Mouse (Mus musculus) embryonic facial prominence, embryonic 13.5 days (tissue): ENCODE results near the gene Pigz. TPM values are rescaled to one million over a fixed set of nuclear protein-coding genes. Genes with fewer than 3 reads are reported as not detected.
A peak's percentile ranks its signal among the peaks of the same experiment; 100 is the strongest.
"Not testable (repeated sequence)": the region's sequence is repeated elsewhere in the genome, so short reads cannot be mapped to it uniquely, and the experiment has no call there.

Experiments
- ATAC-seq: fragments of 200-750 bp; cut with Nextera tagmentation; 2 replicates; pipeline ENCODE4 v1.8.0; 2017; ENCODE audit warnings: low read depth; ENCODE audit not compliant: insufficient number of reproducible peaks, insufficient read depth, low FRiP score, low TSS enrichment
- H3K27ac ChIP-seq: fragments of 300-500 bp; sonication (generic); 2 replicates; pipeline ENCODE4 v1.5.1; 2015; ENCODE audit warnings: moderate library complexity, mild to moderate bottlenecking, inconsistent platforms
- H3K27me3 ChIP-seq: fragments of 300-500 bp; sonication (generic); 2 replicates; pipeline ENCODE4 v1.6.1; 2015; ENCODE audit warnings: mild to moderate bottlenecking, inconsistent platforms
- H3K36me3 ChIP-seq: fragments of 300-500 bp; sonication (generic); 2 replicates; pipeline ENCODE4 v1.6.1; 2015; ENCODE audit warnings: mild to moderate bottlenecking, inconsistent platforms
- H3K4me1 ChIP-seq: fragments of 300-500 bp; sonication (generic); 2 replicates; pipeline ENCODE4 v1.6.1; 2015; ENCODE audit warnings: inconsistent platforms
- H3K4me2 ChIP-seq: fragments of 300-500 bp; sonication (generic); 2 replicates; pipeline ENCODE4 v1.6.1; 2015; ENCODE audit warnings: moderate library complexity, mild to moderate bottlenecking, inconsistent platforms
- H3K4me3 ChIP-seq: fragments of 300-500 bp; sonication (generic); 2 replicates; pipeline ENCODE4 v1.5.1; 2015; ENCODE audit warnings: mild to moderate bottlenecking, inconsistent platforms
- H3K9ac ChIP-seq: fragments of 300-500 bp; sonication (generic); 2 replicates; pipeline ENCODE4 v1.6.1; 2015; ENCODE audit warnings: mild to moderate bottlenecking, inconsistent platforms
- H3K9me3 ChIP-seq: fragments of 300-500 bp; sonication (generic); 2 replicates; pipeline ENCODE4 v1.6.1; 2016; ENCODE audit warnings: inconsistent platforms
- WGBS: fragments of 180-500 bp; shearing (Covaris S2); methylation state at CpG from one replicate; pipeline ENCODE4 v1.1.7; 2015; ENCODE audit warnings: mixed read lengths; 5-methylcytosine and 5-hydroxymethylcytosine counted together
- polyA plus RNA-seq: library from polyadenylated mRNA; unstranded; fragments of >200 nt; fragmentation: Nextera tagmentation; extraction: Ambion mirVana; gene quantifications from 2 replicates; pipeline ENCODE4 v1.2.1, GENCODE M21; 2015

Pigz gene
- polyA plus RNA-seq, 1 experiment from 2014 or later = 0.96 TPM

DNA sequence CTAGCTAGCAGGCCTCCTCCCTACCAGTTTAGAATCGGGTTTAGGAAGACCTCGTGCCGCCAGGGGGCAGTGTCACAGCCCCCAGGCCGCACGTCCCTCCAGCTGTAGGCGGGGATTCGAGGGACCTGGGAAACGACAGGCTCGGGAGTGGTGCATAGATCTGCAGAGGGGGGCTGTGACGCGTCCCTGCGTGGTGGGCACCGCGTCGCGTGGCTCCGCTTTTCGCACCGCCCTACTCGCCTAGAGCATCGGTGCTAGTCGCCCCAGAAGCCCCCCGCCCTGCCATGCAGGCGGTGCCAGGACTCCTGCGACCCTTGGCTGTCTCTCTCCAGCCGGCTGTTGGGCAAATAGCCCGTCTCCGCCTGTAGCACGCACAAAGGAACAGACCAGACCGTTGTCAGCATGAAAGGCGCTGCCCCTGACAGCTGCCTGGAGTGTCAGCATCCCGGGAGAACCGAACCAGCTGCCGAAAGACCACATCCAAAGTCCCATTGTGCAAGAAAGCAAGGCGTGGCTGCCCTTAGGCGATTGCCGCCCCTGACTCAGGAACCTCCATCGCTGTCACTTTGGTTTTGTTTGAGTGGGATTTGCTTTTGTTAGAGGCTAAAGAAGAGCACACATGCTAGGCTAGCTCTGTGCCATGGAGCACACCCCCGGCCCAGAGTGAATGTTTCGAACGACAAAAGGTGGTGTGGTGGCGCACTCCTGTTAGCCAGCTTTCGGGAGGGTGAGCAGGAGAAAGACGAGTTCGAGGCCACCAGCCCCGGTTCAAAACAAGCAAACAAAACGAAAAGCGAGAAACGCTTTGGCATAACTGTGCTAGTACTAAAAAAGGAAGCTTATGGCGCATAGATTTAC lies 582 bp upstream of the Pigz start:
- under 1% methylated on average over 50 of the region's 50 CpGs for WGBS

DNA sequence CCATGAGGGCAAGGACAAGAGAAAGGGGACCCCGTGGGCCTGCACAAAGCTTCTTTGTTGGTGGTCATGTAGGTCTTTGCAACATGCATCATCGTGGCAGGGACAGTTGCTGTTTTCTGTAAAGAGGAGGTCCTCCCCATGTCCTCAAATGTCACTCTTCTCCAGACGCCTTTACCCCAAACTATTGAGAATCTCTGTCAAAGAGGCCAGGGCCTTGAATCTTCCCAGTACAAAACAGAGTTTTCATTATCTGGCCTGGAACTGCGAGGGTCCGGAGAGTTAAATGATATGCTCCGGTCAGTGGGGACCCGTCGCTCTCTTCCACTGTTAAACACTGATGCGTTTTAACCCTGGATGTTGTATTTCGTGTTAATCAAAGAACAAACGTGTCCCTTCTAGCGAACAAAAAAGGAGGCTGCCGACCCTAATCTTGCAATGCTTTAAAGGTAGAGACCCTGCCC lies 929 bp downstream of the Pigz start:
- Histone ChIP-seq H3K27me3 (peaks cover 50% of the 10 kb centered on the region), H3K4me1 (peaks cover 28% of the 10 kb centered on the region), H3K4me2 (peak overlapping the region; percentile 63), H3K27ac (no peak overlapping the region), H3K36me3 (no peaks in the 10 kb centered on the region), H3K4me3 (peak overlapping the region; percentile 55), H3K9me3 (no peaks in the 10 kb centered on the region), H3K9ac (peak overlapping the region; percentile 54; the same call in 1 of the 2 replicates)
- 15% methylated on average over 13 of the region's 13 CpGs for WGBS
- no peak for ATAC-seq

More for the DNA sequence above, 582 bp upstream of the Pigz start:
- Histone ChIP-seq H3K27me3 (peaks cover 50% of the 10 kb centered on the region), H3K9me3 (no peaks in the 10 kb centered on the region), H3K4me2 (peak overlapping the region; percentile 94), H3K9ac (peak overlapping the region; percentile 72), H3K36me3 (no peaks in the 10 kb centered on the region), H3K4me3 (peak overlapping the region; percentile 55), H3K4me1 (peaks cover 28% of the 10 kb centered on the region), H3K27ac (0 out of 2 replicates have a peak overlapping the region, but pooled peaks have one; percentile 34)
- ATAC-seq = peak; percentile 82

DNA sequence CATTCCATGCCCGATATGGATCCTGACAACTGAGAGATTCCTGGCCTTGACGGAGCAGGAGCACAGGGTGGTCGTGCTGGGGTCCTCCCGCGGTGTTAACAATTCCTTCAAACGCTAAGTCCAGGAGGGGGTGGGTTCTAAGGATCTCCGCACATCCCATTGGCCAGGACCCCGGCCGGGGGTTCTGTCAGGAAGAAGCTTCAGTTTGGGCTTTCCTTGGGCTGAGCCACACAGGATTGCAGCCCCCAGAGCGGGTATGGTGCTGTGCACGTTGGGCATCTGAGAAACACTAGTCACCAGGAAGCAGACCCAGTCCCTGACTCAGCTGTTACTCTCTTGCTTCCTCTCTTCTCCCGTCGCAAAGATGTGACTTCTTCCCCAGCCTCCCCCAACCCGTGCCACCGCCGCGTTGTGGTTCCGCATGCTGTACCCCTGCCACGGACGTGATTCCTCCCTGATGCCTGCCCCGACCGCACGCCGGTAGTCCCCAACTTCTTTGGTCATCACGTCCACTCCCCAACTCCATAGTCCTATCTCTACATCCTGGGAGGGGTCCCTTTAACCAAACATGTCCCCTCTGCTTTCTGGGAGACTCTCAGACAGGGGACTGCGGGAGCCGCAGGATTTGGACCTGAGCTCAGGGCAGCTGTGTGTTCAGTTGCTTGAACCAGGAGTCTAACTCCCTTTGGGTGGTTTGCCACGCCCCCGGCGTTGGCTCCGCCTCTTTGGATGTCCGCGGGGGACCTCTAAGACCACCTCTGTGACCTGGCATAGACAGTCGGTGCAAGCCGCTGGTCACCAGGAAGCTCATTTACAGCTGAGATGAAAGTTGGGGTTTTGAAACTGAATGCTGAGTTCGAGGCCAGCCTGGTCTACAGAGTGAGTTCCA lies 1.7 kb downstream of the Pigz start:
- WGBS = 2% methylated on average over 36 of the region's 36 CpGs
- Histone ChIP-seq H3K4me2 (peak overlapping the region; percentile 63), H3K4me3 (peak overlapping the region; percentile 37), H3K36me3 (no peaks in the 10 kb centered on the region), H3K27me3 (peaks cover 50% of the 10 kb centered on the region), H3K9me3 (no peaks in the 10 kb centered on the region), H3K27ac (no peak overlapping the region), H3K9ac (peak overlapping the region; percentile 54; the same call in 1 of the 2 replicates), H3K4me1 (peaks cover 28% of the 10 kb centered on the region)
- ATAC-seq = no peak

DNA sequence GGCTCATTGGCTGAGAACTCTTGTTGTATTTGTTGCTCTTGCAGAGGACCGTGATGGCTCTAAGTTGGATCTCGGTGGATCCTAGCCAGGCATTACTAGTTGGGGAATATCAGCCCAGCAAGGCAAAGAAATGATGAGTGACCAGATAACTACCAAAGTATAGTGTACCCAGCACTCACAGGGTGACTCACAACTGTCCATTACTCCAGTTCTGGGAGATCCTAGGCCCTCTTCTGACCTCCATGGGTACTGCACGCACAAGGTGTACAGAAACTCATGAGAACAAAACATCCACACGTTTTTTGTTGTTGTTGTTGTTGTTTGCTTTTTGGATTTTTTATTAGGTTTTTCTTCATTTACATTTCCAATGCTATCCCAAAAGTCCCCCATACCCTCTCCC lies 2.9 kb downstream of the Pigz start:
- whole genome bisulfite sequencing = 84% methylated on average over 4 of the region's 4 CpGs
- Histone ChIP-seq H3K4me2 (no peak overlapping the region), H3K27me3 (peaks cover 50% of the 10 kb centered on the region), H3K36me3 (no peaks in the 10 kb centered on the region), H3K27ac (no peak overlapping the region), H3K9ac (no peak overlapping the region), H3K4me1 (peaks cover 28% of the 10 kb centered on the region), H3K9me3 (no peaks in the 10 kb centered on the region), H3K4me3 (no peak overlapping the region)
- no peak for ATAC-seq

DNA sequence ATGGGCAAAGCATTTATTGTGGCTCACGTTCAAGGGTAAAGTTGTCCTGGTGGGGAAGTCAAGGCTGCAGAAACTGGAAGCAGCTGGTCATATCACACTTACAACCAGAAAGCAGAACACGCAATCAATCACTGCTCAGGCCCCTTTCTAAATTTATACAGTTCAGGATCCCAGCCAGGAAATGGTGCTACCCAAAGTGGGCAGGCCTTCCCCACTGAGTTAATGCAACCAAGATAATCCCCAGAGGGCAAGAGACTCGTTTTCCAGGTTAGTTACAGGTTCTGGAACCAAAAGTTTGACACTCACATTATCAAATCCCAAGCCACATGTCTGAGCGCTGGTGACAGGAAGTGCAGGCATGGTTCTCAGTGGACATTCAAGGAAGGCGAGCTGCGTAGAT lies 5.2 kb downstream of the Pigz start:
- 70% methylated on average over 6 of the region's 6 CpGs for WGBS

DNA sequence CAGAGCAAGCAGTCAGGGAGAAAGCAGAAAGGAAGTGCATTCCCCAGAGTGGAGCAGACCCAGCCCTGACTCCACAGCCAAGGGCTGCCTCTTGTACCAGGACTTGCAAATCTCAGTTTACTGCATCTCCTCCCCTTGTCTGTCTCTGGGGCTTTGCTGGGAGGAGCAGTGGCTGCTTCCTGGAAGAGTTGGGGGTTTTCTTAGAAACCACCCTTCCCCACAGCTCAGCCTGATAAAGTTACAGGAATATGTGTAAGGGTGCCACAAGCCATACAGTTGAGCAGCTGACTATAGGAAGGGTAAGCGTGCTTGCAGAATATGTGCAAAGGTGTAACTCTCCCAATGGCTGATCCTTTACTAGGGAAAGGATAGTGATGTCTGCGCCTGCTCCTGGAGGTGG lies 6.9 kb downstream of the Pigz start:
- WGBS = 67% methylated on average over 2 of the region's 2 CpGs
- Histone ChIP-seq H3K27ac (no peak overlapping the region), H3K4me2 (no peak overlapping the region), H3K9me3 (no peaks in the 10 kb centered on the region), H3K4me1 (peaks cover 8% of the 10 kb centered on the region), H3K9ac (no peak overlapping the region), H3K4me3 (no peak overlapping the region), H3K36me3 (peaks cover 14% of the 10 kb centered on the region; the same call in 1 of the 2 replicates), H3K27me3 (peaks cover 22% of the 10 kb centered on the region)
- no peak for ATAC-seq

More for the DNA sequence above, 5.2 kb downstream of the Pigz start:
- H3K4me1 ChIP-seq = peaks cover 19% of the 10 kb centered on the region
- H3K4me2 ChIP-seq = no peak overlapping the region
- H3K4me3 ChIP-seq = no peak overlapping the region
- no peaks in the 10 kb centered on the region for H3K36me3 ChIP-seq
- peaks cover 39% of the 10 kb centered on the region for H3K27me3 ChIP-seq
- no peak overlapping the region for H3K27ac ChIP-seq
- H3K9me3 ChIP-seq = no peaks in the 10 kb centered on the region
- H3K9ac ChIP-seq = no peak overlapping the region
- ATAC-seq = no peak

DNA sequence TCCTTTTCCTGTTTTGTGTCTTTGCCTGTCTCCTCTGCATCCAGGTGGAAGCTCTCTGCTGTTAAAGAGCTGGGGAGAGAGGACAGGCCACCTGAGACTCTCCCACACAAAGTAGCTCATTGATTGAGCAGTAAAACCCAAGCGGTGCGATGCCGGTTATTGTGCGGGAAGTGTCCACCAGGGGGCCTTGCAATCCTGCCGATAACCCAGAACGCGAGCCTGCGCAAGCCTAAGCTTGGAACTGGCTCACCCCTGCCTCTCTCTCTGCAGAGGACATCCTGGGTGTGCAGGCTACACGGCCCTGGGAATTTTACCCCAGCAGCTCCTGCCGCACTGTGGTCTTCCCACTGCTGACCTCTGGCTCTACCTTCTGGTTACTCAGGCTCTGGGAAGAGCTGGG lies 10.3 kb downstream of the Pigz start:
- peaks cover 23% of the 10 kb centered on the region for H3K4me1 ChIP-seq
- H3K36me3 ChIP-seq = peaks cover 14% of the 10 kb centered on the region; the same call in 1 of the 2 replicates
- no peak overlapping the region for H3K27ac ChIP-seq
- no peaks in the 10 kb centered on the region for H3K9me3 ChIP-seq
- H3K4me3 ChIP-seq = no peak overlapping the region
- no peak overlapping the region for H3K4me2 ChIP-seq
- 4% methylated on average over 10 of the region's 10 CpGs for WGBS
- no peak overlapping the region for H3K9ac ChIP-seq
- ATAC-seq = no peak
- H3K27me3 ChIP-seq = no peaks in the 10 kb centered on the region

DNA sequence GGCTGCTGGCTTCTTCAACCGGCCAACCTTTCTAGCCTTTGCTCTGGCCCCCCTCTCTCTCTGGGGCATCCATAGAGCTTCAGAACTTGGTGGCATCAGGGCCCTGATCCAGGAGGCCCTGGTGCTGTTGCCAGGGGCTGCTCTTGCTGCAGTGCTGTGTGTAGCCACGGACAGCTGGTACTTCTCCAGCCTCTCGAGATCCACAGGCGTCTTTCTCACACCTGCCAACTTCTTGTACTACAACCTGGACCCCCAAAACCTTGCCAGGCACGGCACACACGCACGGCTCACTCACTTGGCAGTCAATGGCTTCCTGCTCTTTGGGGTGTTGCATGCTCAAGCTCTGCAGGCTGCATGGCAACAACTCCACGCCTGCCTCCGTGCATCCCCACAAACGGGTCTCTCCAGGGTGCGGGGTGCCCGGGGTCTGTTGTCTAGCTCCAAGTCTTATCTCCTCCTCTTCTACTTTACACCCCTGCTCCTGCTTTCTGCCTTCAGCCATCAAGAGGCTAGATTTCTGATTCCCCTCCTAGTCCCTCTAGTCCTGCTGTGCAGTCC lies 11.1 kb downstream of the Pigz start:
- peaks cover 14% of the 10 kb centered on the region; the same call in 1 of the 2 replicates for H3K36me3 ChIP-seq
- H3K27me3 ChIP-seq = no peaks in the 10 kb centered on the region
- no peak for ATAC-seq
- no peak overlapping the region for H3K4me2 ChIP-seq
- no peak overlapping the region for H3K4me3 ChIP-seq
- WGBS = 89% methylated on average over 12 of the region's 12 CpGs
- no peak overlapping the region for H3K27ac ChIP-seq
- H3K9ac ChIP-seq = 0 out of 2 replicates have a peak overlapping the region, but pooled peaks have one; percentile 11
- peaks cover 31% of the 10 kb centered on the region for H3K4me1 ChIP-seq
- no peaks in the 10 kb centered on the region for H3K9me3 ChIP-seq

DNA sequence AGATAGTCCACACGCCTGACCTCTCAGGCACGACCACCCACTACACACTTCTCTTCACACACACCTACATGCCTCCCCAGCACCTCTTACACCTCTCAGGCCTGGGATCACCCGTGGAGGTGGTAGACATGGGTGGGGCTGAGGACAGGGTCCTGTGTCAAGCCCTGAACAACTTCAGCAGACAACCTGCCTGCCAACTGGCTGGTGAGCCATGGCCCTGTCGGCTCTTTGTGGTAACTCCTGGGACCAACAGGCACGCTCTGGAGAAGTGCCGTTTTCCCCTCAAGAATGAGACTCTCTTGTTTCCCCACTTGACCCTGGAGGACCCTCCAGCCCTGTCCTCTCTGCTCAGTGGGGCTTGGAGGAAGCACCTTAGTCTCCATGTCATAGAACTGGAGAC lies 11.7 kb downstream of the Pigz start:
- Histone ChIP-seq H3K4me2 (no peak overlapping the region), H3K9me3 (no peaks in the 10 kb centered on the region), H3K4me1 (peaks cover 33% of the 10 kb centered on the region), H3K27me3 (no peaks in the 10 kb centered on the region), H3K36me3 (peaks cover 20% of the 10 kb centered on the region), H3K4me3 (no peak overlapping the region), H3K9ac (no peak overlapping the region), H3K27ac (no peak overlapping the region)
- 91% methylated on average over 6 of the region's 6 CpGs for WGBS
- no peak for ATAC-seq

DNA sequence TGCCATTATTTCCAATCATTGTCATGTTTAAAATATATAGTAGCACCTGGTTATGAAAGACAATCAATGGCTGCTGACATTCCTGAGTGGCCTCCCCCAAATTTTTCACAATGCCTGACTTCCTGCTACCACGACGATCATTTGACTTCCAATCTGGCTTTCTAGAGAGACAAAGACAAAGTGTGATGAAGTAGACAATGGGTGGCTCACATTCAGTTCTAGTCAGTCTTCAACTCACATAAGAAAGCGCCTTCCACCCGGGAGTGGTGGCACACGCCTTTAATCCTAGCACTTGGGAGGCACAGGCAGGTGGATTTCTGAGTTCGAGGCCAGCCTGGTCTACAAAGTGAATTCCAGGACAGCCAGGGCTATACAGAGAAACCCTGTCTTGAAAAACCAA lies 12.3 kb downstream of the Pigz start:
- not testable (repeated sequence) for H3K27me3 ChIP-seq, H3K27ac ChIP-seq, H3K9ac ChIP-seq, H3K9me3 ChIP-seq, H3K4me3 ChIP-seq, H3K4me2 ChIP-seq, ATAC-seq
- 92% methylated on average over 6 of the region's 6 CpGs for WGBS
- Histone ChIP-seq H3K4me1 (peaks cover 33% of the 10 kb centered on the region), H3K36me3 (peaks cover 25% of the 10 kb centered on the region)

DNA sequence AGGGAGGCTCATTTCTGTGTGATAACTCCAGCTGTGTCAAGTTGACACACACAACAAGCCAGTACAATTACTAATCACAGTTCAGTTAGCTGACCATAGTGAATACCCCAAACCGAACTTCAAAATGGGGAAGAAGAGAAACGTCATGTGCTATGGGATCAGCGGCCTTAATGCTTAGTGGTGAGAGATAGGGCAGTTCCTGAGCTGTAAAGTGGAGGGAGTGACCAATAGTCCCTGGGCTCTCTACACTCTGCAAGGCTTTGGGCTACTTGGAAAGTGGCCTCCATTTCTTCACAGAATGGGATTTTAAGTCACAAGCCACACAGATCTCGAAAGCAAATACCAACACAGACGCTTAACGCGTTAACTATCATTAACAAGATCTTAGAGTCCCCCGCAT lies 13.7 kb downstream of the Pigz start:
- H3K4me2 ChIP-seq = peak overlapping the region; percentile 88
- H3K9ac ChIP-seq = peak overlapping the region; percentile 95
- H3K27ac ChIP-seq = no peak overlapping the region
- 29% methylated on average over 8 of the region's 8 CpGs for WGBS
- H3K9me3 ChIP-seq = no peaks in the 10 kb centered on the region
- peak overlapping the region; percentile 92 for H3K4me3 ChIP-seq
- peaks cover 36% of the 10 kb centered on the region for H3K36me3 ChIP-seq
- no peak for ATAC-seq
- no peaks in the 10 kb centered on the region for H3K27me3 ChIP-seq
- H3K4me1 ChIP-seq = peaks cover 33% of the 10 kb centered on the region
